25 mouse cellular contexts compared by ENCODE assay signal in the genomic region with DNA sequence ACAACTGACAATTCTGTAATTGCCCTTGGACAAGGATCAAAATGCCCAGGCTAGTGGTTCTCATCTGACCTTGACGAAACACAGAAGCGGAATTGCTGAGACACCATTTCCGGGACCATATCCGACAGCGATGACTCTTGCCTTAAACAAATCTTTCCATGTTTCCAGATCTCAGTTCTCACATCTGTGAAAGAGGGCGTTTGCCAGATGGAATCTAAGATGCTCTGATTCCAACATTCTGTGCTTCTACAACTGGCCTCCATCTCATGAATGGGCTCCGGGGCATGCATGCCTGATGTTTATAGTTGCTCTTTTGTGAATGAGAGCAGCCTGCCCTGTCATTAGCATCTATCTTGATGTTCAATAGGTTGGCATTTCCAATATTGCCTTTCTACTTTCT.
A peak's percentile ranks its signal among the peaks of the same experiment; 100 is the strongest.
DNase-seq lines count a peak whose midpoint lies in the region; ATAC-seq and TF ChIP-seq lines count a peak whose summit lies in the region.
"Had no signal": no experiment of that assay in that cellular context is flagged by ENCODE, and none has a peak within 500 bp of the region (broad histone marks: within the 10 kb centered on the region; RNA-seq: fewer than 3 reads in every experiment).

No protein-coding gene starts in this region.

- no peak for TF ChIP-seq POLR2A in testis, adult 2 months (IDR thresholded peaks at IDR 0.05; ENCODE audit: control insufficient read depth, low read depth, low read length)

- no peak overlapping the region for H3K4me2 ChIP-seq in forebrain, postnatal 0 days (ENCODE audit: low read depth)
- no peak overlapping the region for H3K4me2 ChIP-seq in forebrain, embryonic 16.5 days (ENCODE audit: low read length)
- no peak overlapping the region for H3K4me2 ChIP-seq in kidney, embryonic 15.5 days
- H3K4me2 ChIP-seq: embryonic facial prominence, embryonic 12.5 days; forebrain, embryonic 13.5 days; heart, embryonic 13.5 days; hindbrain, embryonic 15.5 days; intestine, embryonic 15.5 days had no signal

- no peak overlapping the region for H3K4me3 ChIP-seq in forebrain, postnatal 0 days (ENCODE audit: low read depth, low read length)
- H3K4me3 ChIP-seq in forebrain, embryonic 16.5 days (replicated peaks; ENCODE audit: low read length) = no peak overlapping the region
- H3K4me3 ChIP-seq in testis, adult 2 months (ENCODE audit: control insufficient read depth, low read depth, low read length) = peak overlapping the region; percentile 24; the same call in 1 of the 2 replicates
- no peak overlapping the region for H3K4me3 ChIP-seq in kidney, embryonic 15.5 days (replicated peaks)
- H3K4me3 ChIP-seq: embryonic facial prominence, embryonic 12.5 days; erythroblast, embryonic 14.5 days; forebrain, embryonic 13.5 days; heart, embryonic 13.5 days; hindbrain, embryonic 15.5 days; intestine, embryonic 15.5 days; limb, embryonic 10.5 days had no signal

- no peak for TF ChIP-seq CTCF in forebrain, postnatal 0 days (IDR thresholded peaks at IDR 0.05; ENCODE audit: low read depth)
- no peak for TF ChIP-seq CTCF in testis, adult 2 months (IDR thresholded peaks at IDR 0.05; ENCODE audit: control insufficient read depth, insufficient read depth, insufficient replicate concordance, low read depth, low read length)

- H3K9me3 ChIP-seq in forebrain, postnatal 0 days (ENCODE audit: low read length) = no peaks in the 10 kb centered on the region
- no peaks in the 10 kb centered on the region for H3K9me3 ChIP-seq in forebrain, embryonic 16.5 days (ENCODE audit: control insufficient read depth, low read length)
- no peaks in the 10 kb centered on the region for H3K9me3 ChIP-seq in kidney, embryonic 15.5 days (replicated peaks)
- H3K9me3 ChIP-seq: embryonic facial prominence, embryonic 12.5 days; forebrain, embryonic 13.5 days; heart, embryonic 13.5 days; hindbrain, embryonic 15.5 days; intestine, embryonic 15.5 days; limb, embryonic 10.5 days had no signal

- intact Hi-C loops in left cerebral cortex, postnatal 25 days (cut with DNase I) = no loop called here

- DNase-seq in forebrain, postnatal 0 days = peak; percentile 5
- DNase-seq in testis, postnatal 10 days (ENCODE audit: low spot score) = no peak
- DNase-seq in left cerebral cortex, postnatal 25 days (ENCODE audit: low spot score in 2 of 2) = peak; percentile 11 to 81
- DNase-seq in cerebellum, adult 11-12 months = no peak
- no peak for DNase-seq in lung, postnatal 25 days (ENCODE audit: low spot score)
- DNase-seq: adrenal gland, adult 2 months; cerebellum, adult 9-10 months; gastrocnemius, postnatal 10 days; heart, adult 18-20 months; heart, postnatal 36 days; kidney, postnatal 4 days; liver, postnatal 0 days; lung, postnatal 10 days; retina, postnatal 1 day; thymus, postnatal 36 days had no signal

- WGBS in forebrain, postnatal 0 days = 75% methylated on average over 7 of the region's 7 CpGs
- 80% methylated on average over 7 of the region's 7 CpGs for WGBS in forebrain, embryonic 16.5 days
- 91% methylated on average over 7 of the region's 7 CpGs for WGBS in kidney, embryonic 15.5 days

- no peaks in the 10 kb centered on the region for H3K27me3 ChIP-seq in forebrain, postnatal 0 days (ENCODE audit: insufficient read depth, low read length)
- H3K27me3 ChIP-seq in forebrain, embryonic 16.5 days (replicated peaks; ENCODE audit: control insufficient read depth, insufficient read depth, low read length) = no peaks in the 10 kb centered on the region
- no peaks in the 10 kb centered on the region for H3K27me3 ChIP-seq in testis, adult 2 months (ENCODE audit: control insufficient read depth, insufficient read depth, low read length)
- no peaks in the 10 kb centered on the region for H3K27me3 ChIP-seq in kidney, embryonic 15.5 days
- H3K27me3 ChIP-seq: embryonic facial prominence, embryonic 12.5 days; forebrain, embryonic 13.5 days; heart, embryonic 13.5 days; hindbrain, embryonic 15.5 days; intestine, embryonic 15.5 days had no signal

- H3K36me3 ChIP-seq in forebrain, postnatal 0 days (ENCODE audit: insufficient read depth) = no peaks in the 10 kb centered on the region
- no peaks in the 10 kb centered on the region for H3K36me3 ChIP-seq in forebrain, embryonic 16.5 days (ENCODE audit: control insufficient read depth, insufficient read depth)
- H3K36me3 ChIP-seq in testis, adult 2 months (ENCODE audit: control insufficient read depth, insufficient read depth, low read length) = no peaks in the 10 kb centered on the region
- no peaks in the 10 kb centered on the region for H3K36me3 ChIP-seq in kidney, embryonic 15.5 days
- H3K36me3 ChIP-seq: embryonic facial prominence, embryonic 12.5 days; heart, embryonic 13.5 days; hindbrain, embryonic 15.5 days; intestine, embryonic 15.5 days; limb, embryonic 10.5 days had no signal

- no peaks in the 10 kb centered on the region for H3K4me1 ChIP-seq in forebrain, postnatal 0 days (ENCODE audit: insufficient read depth)
- H3K4me1 ChIP-seq in forebrain, embryonic 16.5 days (replicated peaks; ENCODE audit: control insufficient read depth, insufficient read depth, low read length) = no peaks in the 10 kb centered on the region
- no peaks in the 10 kb centered on the region for H3K4me1 ChIP-seq in testis, adult 2 months (ENCODE audit: control insufficient read depth, insufficient read depth, low read length)
- no peaks in the 10 kb centered on the region for H3K4me1 ChIP-seq in kidney, embryonic 15.5 days
- H3K4me1 ChIP-seq: embryonic facial prominence, embryonic 12.5 days; heart, embryonic 13.5 days; hindbrain, embryonic 15.5 days; intestine, embryonic 15.5 days; limb, embryonic 10.5 days had no signal

- no peak overlapping the region for H3K27ac ChIP-seq in forebrain, postnatal 0 days (ENCODE audit: low read depth, low read length)
- no peak overlapping the region for H3K27ac ChIP-seq in forebrain, embryonic 16.5 days (ENCODE audit: low read length)
- no peak overlapping the region for H3K27ac ChIP-seq in testis, adult 2 months (ENCODE audit: control insufficient read depth, insufficient read depth, low read depth, low read length)
- H3K27ac ChIP-seq in kidney, embryonic 15.5 days = no peak overlapping the region
- H3K27ac ChIP-seq: embryonic facial prominence, embryonic 12.5 days; forebrain, embryonic 13.5 days; heart, embryonic 13.5 days; hindbrain, embryonic 15.5 days; intestine, embryonic 15.5 days; limb, embryonic 10.5 days had no signal

- no peak for ATAC-seq in forebrain, postnatal 0 days
- ATAC-seq in forebrain, embryonic 16.5 days = no peak
- ATAC-seq in kidney, embryonic 15.5 days (replicated peaks; ENCODE audit: low FRiP score) = no peak
- ATAC-seq: forebrain, embryonic 13.5 days; intestine, embryonic 15.5 days; liver, postnatal 0 days had no signal

- H3K9ac ChIP-seq in forebrain, postnatal 0 days = no peak overlapping the region
- H3K9ac ChIP-seq in forebrain, embryonic 16.5 days (replicated peaks; ENCODE audit: low read depth, low read length) = no peak overlapping the region
- H3K9ac ChIP-seq in kidney, embryonic 15.5 days = no peak overlapping the region
- H3K9ac ChIP-seq: embryonic facial prominence, embryonic 12.5 days; forebrain, embryonic 13.5 days; heart, embryonic 13.5 days; hindbrain, embryonic 15.5 days; intestine, embryonic 15.5 days; liver, postnatal 0 days had no signal

Comparison
In these comparisons a context has a peak if more than half of its experiments do, and no peak if none do; other contexts are left out.
1. DNase-seq: peak in forebrain, postnatal 0 days (single experiment) and left cerebral cortex, postnatal 25 days (2 of 2); none in testis, postnatal 10 days (single experiment), cerebellum, adult 11-12 months (single experiment) and lung, postnatal 25 days (single experiment).